8 mouse cellular contexts compared by ENCODE assay signal in the genomic region with DNA sequence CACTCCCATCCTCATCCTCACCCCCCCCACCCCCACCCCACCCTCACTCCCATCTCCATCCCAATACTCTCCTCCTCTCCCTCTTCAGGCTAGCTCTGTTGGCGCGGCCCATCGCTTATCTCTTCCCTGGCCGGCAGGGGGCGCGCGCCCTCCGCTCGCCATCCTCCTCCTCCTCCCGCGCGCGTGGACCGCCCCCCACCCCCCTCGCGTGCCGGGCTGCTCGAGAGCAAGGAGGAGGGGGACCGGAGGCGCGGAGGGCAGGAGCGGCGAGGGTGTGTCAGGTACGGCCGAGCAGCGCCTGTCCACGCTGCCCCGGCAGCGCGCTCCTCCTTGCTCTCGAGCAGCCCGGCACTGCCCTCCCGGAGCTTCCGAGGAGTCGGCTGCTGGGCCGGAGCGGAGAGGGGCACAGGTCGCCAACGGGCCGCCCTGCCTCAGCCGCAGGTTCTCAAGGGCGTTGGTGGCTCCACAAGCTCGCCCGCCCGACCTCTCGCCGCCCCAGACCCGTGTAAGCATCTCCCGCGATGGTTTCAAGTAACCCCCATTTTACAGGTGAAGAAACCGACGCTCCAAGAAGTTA. TPM values are rescaled to one million over a fixed set of nuclear protein-coding genes. Genes with fewer than 3 reads are reported as not detected.
DNase-seq lines count a peak whose midpoint lies in the region; ATAC-seq and TF ChIP-seq lines count a peak whose summit lies in the region.

No protein-coding gene starts in this region.

- H3K4me2 ChIP-seq in embryonic facial prominence, embryonic 11.5 days (ENCODE audit: low read depth, low read length), result peak overlapping the region; percentile 71
- H3K4me2 ChIP-seq in midbrain, postnatal 0 days (ENCODE audit: low read depth, low read length, poor library complexity, severe bottlenecking), result peak overlapping the region; percentile 76

- no peaks in the 10 kb centered on the region for H3K36me3 ChIP-seq in embryonic facial prominence, embryonic 11.5 days (replicated peaks; ENCODE audit: control insufficient read depth, insufficient read depth, low read depth, low read length)
- no peaks in the 10 kb centered on the region for H3K36me3 ChIP-seq in heart, adult 2 months (ENCODE audit: control insufficient read depth, insufficient read depth, low read length)
- H3K36me3 ChIP-seq in midbrain, postnatal 0 days (ENCODE audit: insufficient read depth, low read length), result no peaks in the 10 kb centered on the region
- no peaks in the 10 kb centered on the region for H3K36me3 ChIP-seq in spleen, adult 2 months (ENCODE audit: control insufficient read depth, insufficient read depth, low read length)

- intact Hi-C loops in heart, adult 2 months (cut with DNase I), result loop anchor here (1.0 to 2.0 kb wide), 2 partner anchors 45 to 89 kb away; no protein-coding TSS in a partner anchor

- ATAC-seq in embryonic facial prominence, embryonic 11.5 days (replicated peaks; ENCODE audit: insufficient number of reproducible peaks, low FRiP score, low TSS enrichment, low read depth), result peak; percentile 53; the same call in 1 of the 2 replicates
- ATAC-seq in midbrain, postnatal 0 days (ENCODE audit: low FRiP score), result peak; percentile 67

- peak; percentile 63 for DNase-seq in layer of hippocampus, adult 11-12 months (ENCODE audit: low spot score)
- no peak for DNase-seq in layer of hippocampus, adult 9-10 months (ENCODE audit: low spot score)
- peak; percentile 85 for DNase-seq in embryonic facial prominence, embryonic 11.5 days (ENCODE audit: low spot score)
- peak; percentile 79 to 86 for DNase-seq in heart, adult 2 months
- DNase-seq in kidney, adult 18-20 months, result peak; percentile 79
- peak; percentile 83 for DNase-seq in liver
- peak; percentile 69 for DNase-seq in midbrain, postnatal 0 days (ENCODE audit: low spot score)
- DNase-seq in spleen, adult 2 months (ENCODE audit: low read depth in 1 of 2, low spot score in 2 of 2), result peak; percentile 41 to 76

- H3K27ac ChIP-seq in embryonic facial prominence, embryonic 11.5 days (replicated peaks; ENCODE audit: low read depth, low read length), result no peak overlapping the region
- H3K27ac ChIP-seq in heart, adult 2 months, result no peak overlapping the region
- H3K27ac ChIP-seq in midbrain, postnatal 0 days (ENCODE audit: low read depth, low read length), result no peak overlapping the region
- H3K27ac ChIP-seq in spleen, adult 2 months (ENCODE audit: insufficient read depth, low read length), result no peak overlapping the region

- TF ChIP-seq EP300 in heart, adult 2 months (IDR thresholded peaks at IDR 0.05; ENCODE audit: insufficient read depth, low read depth, low read length), result no peak

- H3K4me3 ChIP-seq in embryonic facial prominence, embryonic 11.5 days (ENCODE audit: low read depth, low read length), result peak overlapping the region; percentile 56
- peak overlapping the region; percentile 46 for H3K4me3 ChIP-seq in heart, adult 2 months
- peak overlapping the region; percentile 52 for H3K4me3 ChIP-seq in midbrain, postnatal 0 days (ENCODE audit: low read depth, low read length)
- H3K4me3 ChIP-seq in spleen, adult 2 months (ENCODE audit: extremely low read depth, insufficient read depth, insufficient read length), result peak overlapping the region; percentile 64

- peak overlapping the region; percentile 67 for H3K9ac ChIP-seq in embryonic facial prominence, embryonic 11.5 days (replicated peaks; ENCODE audit: low read length)
- peak overlapping the region; percentile 73 for H3K9ac ChIP-seq in heart, adult 2 months (ENCODE audit: low read depth, low read length)
- peak overlapping the region; percentile 48 for H3K9ac ChIP-seq in midbrain, postnatal 0 days (replicated peaks; ENCODE audit: low read length, poor library complexity, severe bottlenecking)

- H3K9me3 ChIP-seq in embryonic facial prominence, embryonic 11.5 days (replicated peaks; ENCODE audit: control insufficient read depth, low read length), result no peaks in the 10 kb centered on the region
- H3K9me3 ChIP-seq in midbrain, postnatal 0 days (ENCODE audit: low read length), result no peaks in the 10 kb centered on the region

- peak; percentile 70 for TF ChIP-seq CTCF in heart, adult 2 months (IDR thresholded peaks at IDR 0.05)
- TF ChIP-seq CTCF in midbrain, postnatal 0 days (IDR thresholded peaks at IDR 0.05), result peak; percentile 84
- peak; percentile 89 for TF ChIP-seq CTCF in spleen, adult 2 months (IDR thresholded peaks at IDR 0.05; ENCODE audit: extremely low read depth, insufficient read depth, insufficient read length, insufficient replicate concordance)

- H3K4me1 ChIP-seq in embryonic facial prominence, embryonic 11.5 days (ENCODE audit: control insufficient read depth, insufficient read depth, low read length), result 0 out of 2 replicates have a peak, but pooled peaks cover 3% of the 10 kb centered on the region
- no peaks in the 10 kb centered on the region; the same call in 1 of the 2 replicates for H3K4me1 ChIP-seq in heart, adult 2 months (ENCODE audit: control insufficient read depth, insufficient read depth, low read length)
- H3K4me1 ChIP-seq in midbrain, postnatal 0 days (ENCODE audit: insufficient read depth, low read length), result no peaks in the 10 kb centered on the region
- H3K4me1 ChIP-seq in spleen, adult 2 months (ENCODE audit: control insufficient read depth, insufficient read depth, insufficient read length), result peaks cover 9% of the 10 kb centered on the region

- H3K27me3 ChIP-seq in embryonic facial prominence, embryonic 11.5 days (ENCODE audit: control insufficient read depth, insufficient read depth, low read length), result no peaks in the 10 kb centered on the region
- H3K27me3 ChIP-seq in heart, adult 2 months (ENCODE audit: control insufficient read depth, insufficient read depth, low read length), result no peaks in the 10 kb centered on the region; the same call in 1 of the 2 replicates
- H3K27me3 ChIP-seq in midbrain, postnatal 0 days (ENCODE audit: insufficient read depth, low read length), result no peaks in the 10 kb centered on the region
- H3K27me3 ChIP-seq in spleen, adult 2 months (ENCODE audit: control insufficient read depth, insufficient read depth, low read length), result no peaks in the 10 kb centered on the region

- TF ChIP-seq POLR2A in heart, adult 2 months (IDR thresholded peaks at IDR 0.05; ENCODE audit: insufficient read depth, low read depth, low read length), result no peak
- TF ChIP-seq POLR2A in spleen, adult 2 months (IDR thresholded peaks at IDR 0.05; ENCODE audit: low read depth, low read length), result no peak

- WGBS in embryonic facial prominence, embryonic 11.5 days, result 10% methylated on average over 31 of the region's 52 CpGs
- WGBS in heart, adult 2 months, result 6% methylated on average over 43 of the region's 52 CpGs
- 5% methylated on average over 45 of the region's 52 CpGs for WGBS in midbrain, postnatal 0 days
- 8% methylated on average over 41 of the region's 52 CpGs for WGBS in spleen, adult 2 months

- H3K79me2 ChIP-seq in heart, adult 2 months (replicated peaks; ENCODE audit: control insufficient read depth, insufficient read depth, low read length), result no peaks in the 10 kb centered on the region

RNA-seq across cellular contexts. Expression of gene Txnrd1, which starts 21.8 kb away (rescaled TPM):
- polyA plus RNA-seq in embryonic facial prominence, embryonic 11.5 days (2014; fragmentation: Nextera tagmentation; extraction: Ambion mirVana), result 180 and 185 TPM in 2 replicates
- 10 to 100 TPM; 56.8 to 61.1 TPM for total RNA-seq in heart, adult 2 months (2021)
- polyA plus RNA-seq in heart, adult 2 months (2012; rRNA removed), result 21.3 and 29.9 TPM in 2 replicates
- 83.2 and 86.4 TPM in 2 replicates for total RNA-seq in midbrain, postnatal 0 days (2014; rRNA removed)
- polyA plus RNA-seq in midbrain, postnatal 0 days (2015; fragmentation: Nextera tagmentation; extraction: Ambion mirVana), result 56.7 and 61.7 TPM in 2 replicates
- 14.8 and 18.7 TPM in 2 replicates for polyA plus RNA-seq in spleen, adult 2 months (2012; rRNA removed)

RNA-seq across cellular contexts. Expression of gene Nfyb, which starts 48.0 kb away (rescaled TPM):
- 71.8 and 104 TPM in 2 replicates for polyA plus RNA-seq in embryonic facial prominence, embryonic 11.5 days (2014; fragmentation: Nextera tagmentation; extraction: Ambion mirVana)
- total RNA-seq in heart, adult 2 months (2021), result 10 to 100 TPM; 13.9 to 14.1 TPM
- polyA plus RNA-seq in heart, adult 2 months (2012; rRNA removed), result 7.5 and 11.9 TPM in 2 replicates
- 40.8 and 44.0 TPM in 2 replicates for total RNA-seq in midbrain, postnatal 0 days (2014; rRNA removed)
- 24.1 and 26.5 TPM in 2 replicates for polyA plus RNA-seq in midbrain, postnatal 0 days (2015; fragmentation: Nextera tagmentation; extraction: Ambion mirVana)
- polyA plus RNA-seq in spleen, adult 2 months (2012; rRNA removed), result 5.3 and 5.9 TPM in 2 replicates

RNA-seq across cellular contexts. Expression of gene Eid3, which starts 54.5 kb away (rescaled TPM):
- 0.58 and 0.81 TPM in 2 replicates for polyA plus RNA-seq in embryonic facial prominence, embryonic 11.5 days (2014; fragmentation: Nextera tagmentation; extraction: Ambion mirVana)
- total RNA-seq in heart, adult 2 months (2021), result under 1 TPM; 0.45 to 0.63 TPM
- 0.18 and 0.21 TPM in 2 replicates for polyA plus RNA-seq in heart, adult 2 months (2012; rRNA removed)
- total RNA-seq in midbrain, postnatal 0 days (2014; rRNA removed), result 1.9 and 2.0 TPM in 2 replicates
- polyA plus RNA-seq in midbrain, postnatal 0 days (2015; fragmentation: Nextera tagmentation; extraction: Ambion mirVana), result 0.17 and 0.23 TPM in 2 replicates
- polyA plus RNA-seq in spleen, adult 2 months (2012; rRNA removed), result 0.34 TPM in 1 of 2 replicates, not detected in the other
